Mouse (Mus musculus) spleen, adult 18-20 months (tissue): ENCODE data around the gene Rfx5.
A peak's percentile ranks its signal among the peaks of the same experiment; 100 is the strongest.
"Not testable (repeated sequence)": the region's sequence is repeated elsewhere in the genome, so short reads cannot be mapped to it uniquely, and the experiment has no call there.

Experiments used
- DNase-seq, 2 experiments: peaks; one replicate each; pipeline ENCODE4 v3.0.0; 2022; ENCODE audit warnings: mixed read lengths in 2 of 2

Rfx5 gene

GRCm38 (mm10) chr3:94953764-94954616 lies at the start of gene Rfx5:
TSS of gene Rfx5 (plus strand) at chr3:94954075.
- peak; percentile 84 to 85 for DNase-seq

DNA sequence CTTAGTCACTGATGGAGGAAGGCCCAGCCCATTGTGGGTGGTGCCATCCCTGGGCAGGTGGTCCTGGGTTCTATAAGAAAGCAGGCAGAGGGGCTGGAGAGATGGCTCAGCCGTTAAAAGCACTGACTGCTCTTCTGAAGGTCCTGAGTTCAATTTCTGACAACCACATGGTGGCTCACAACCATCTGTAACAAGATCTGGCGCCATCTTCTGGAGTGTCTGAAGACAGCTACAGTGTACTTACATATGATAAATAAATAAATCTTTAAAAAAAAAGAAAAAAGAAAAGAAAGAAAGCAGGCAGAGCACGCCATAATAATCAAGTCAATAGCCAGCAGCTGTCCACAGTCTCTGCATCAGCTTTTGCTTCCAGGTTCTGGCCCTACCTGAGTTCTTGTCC lies 49.1 kb upstream of the Rfx5 start:
- not testable (repeated sequence) for DNase-seq

GRCm38 (mm10) chr3:94906482-94906881 lies 47.4 kb upstream of the Rfx5 start:
- DNase-seq, result no peak

GRCm38 (mm10) chr3:94911050-94911693 lies 42.7 kb upstream of the Rfx5 start:
- no peak for DNase-seq

DNA sequence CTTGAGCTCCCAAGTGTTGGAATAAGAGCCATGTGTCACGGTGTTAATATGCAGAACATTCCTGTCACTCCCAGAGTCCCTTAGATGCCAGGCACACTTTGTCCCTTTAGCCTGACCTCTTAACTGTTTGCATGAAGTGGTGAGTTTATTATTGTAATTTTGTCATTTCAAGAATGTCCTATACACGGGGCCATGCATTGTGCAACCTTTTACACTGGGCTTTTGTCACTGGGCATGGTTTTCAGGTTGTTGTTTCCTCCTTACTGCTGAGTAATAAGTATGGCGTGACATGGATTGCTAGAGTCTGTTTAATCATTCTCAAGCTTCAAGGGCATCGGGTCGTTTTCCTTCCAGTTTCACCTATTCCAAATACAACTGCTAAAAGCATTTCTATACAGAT lies 40.1 kb upstream of the Rfx5 start:
- no peak for DNase-seq

DNA sequence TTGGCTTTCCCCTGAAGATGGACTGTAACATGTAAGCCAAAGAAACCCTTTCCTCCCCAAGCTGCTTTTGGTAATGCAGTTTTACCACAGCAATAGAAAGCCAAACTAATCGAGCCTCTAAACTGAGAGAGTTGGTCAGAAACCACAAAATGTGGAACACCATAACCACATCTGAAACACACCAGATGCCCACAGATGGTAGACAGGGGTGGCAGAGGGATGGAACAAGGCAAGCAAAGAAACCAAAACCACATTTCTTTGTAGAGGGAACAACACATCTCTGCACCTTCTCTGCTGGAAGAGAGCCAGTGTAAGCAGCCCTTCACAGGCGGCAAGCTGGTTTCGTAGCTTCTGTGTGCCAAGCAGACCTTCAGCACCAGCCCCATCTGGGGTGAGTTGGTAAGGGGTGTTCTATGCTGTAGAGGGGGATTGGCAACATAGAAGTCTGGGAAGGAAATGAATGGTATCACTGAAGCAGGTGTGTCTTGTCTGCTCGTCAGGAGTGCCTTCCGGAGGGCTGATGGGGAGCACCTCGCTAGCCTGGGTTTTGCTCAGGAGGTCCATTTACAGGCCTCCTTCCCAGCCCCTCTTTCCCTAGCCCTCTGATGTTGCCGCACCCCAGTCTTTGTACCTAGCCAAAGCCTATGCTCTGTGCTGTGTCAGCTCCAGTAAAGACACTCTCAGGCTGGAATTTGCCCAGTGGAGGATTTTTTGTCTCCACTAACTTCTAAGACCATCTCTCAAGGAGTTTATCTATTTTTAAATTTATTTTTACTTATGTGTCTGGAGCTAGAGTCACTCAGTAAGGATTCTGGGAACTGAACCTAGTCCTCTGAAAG lies 37.8 kb upstream of the Rfx5 start:
- DNase-seq, result no peak

GRCm38 (mm10) chr3:94917816-94918361 lies 36.0 kb upstream of the Rfx5 start:
- DNase-seq, result no peak

DNA sequence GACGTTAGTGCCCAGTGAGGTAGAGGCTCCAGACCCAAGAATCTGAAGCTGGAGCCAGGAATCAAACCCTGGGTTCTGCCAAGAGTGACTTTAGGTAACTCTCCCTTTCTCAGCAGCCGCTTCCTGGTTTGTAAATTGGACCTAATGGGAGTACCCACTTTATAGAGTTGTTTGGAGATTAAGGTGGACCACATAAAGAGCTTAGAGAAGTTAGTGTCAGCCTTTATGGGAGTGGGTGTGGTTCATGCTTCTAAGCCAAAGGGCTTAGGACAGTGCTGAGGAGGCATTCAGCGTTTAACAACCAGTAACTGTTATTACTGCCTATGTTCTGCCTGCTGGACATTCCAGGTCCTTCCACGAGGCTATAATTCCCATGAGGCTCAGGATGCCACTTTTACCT lies 35.0 kb upstream of the Rfx5 start:
- DNase-seq, result no peak

DNA sequence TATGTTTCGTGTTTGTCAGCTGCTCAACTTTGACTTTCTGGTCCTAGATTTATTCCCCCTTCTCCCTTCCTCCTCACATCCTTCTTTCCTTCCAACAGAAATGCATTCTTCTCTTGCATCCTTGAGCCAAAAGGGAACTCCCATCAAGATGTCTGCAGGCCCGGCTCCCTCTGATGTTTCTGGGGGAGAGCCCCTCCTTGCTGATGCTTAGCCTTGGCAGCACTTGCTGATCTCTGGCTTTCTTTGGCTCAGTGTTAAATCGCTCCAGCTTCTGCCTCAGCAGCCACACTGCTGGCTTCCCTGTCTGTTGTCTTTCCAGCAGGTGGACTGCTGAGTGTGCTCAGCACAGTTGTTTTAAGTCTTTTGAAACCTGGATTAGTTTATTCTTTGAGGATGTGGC lies 32.8 kb upstream of the Rfx5 start:
- no peak for DNase-seq

GRCm38 (mm10) chr3:94922333-94922732 lies 31.5 kb upstream of the Rfx5 start:
- no peak for DNase-seq

DNA sequence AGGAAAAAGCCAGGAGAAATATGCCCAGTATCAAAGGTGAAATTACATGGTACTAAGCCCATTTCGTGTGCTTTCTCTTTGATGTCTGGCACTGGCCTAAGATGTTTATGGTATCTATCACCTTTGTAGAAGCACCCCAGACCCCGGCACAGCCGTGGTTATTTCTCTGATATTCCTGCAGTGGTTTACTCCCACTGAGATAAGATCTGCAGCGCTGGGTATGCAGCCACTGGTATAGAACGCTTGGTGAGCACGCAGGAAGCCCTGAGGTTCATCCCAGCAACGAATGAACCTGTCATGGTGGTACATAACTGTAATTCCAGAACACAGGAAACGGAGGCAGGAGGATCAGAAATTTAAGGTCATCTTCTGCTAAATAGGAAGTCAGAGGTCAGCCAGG lies 29.2 kb upstream of the Rfx5 start:
- no peak for DNase-seq

- DNase-seq, result not testable (repeated sequence)
These were observed 27.6 kb upstream of the Rfx5 start for GRCm38 (mm10) chr3:94926301-94926736.

DNA sequence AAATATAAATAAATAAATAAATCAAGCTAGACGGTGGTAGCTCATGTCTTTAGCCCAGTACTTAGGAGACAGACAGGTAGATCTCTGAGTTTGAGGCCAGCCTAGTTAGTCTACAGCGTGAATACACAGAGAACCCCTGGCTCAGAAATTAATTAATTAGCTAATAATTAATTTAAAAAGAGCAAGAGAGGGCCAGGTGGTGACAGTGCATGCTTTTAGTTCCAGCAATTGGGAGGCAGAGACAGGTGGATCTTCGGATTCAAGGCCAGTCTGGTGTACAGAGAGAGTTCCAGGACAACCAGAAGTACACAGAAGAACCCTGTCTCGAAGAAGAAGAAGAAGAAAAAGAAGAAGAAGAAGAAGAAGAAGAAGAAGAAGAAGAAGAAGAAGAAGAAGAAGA lies 24.9 kb upstream of the Rfx5 start:
- DNase-seq, result not testable (repeated sequence)

DNA sequence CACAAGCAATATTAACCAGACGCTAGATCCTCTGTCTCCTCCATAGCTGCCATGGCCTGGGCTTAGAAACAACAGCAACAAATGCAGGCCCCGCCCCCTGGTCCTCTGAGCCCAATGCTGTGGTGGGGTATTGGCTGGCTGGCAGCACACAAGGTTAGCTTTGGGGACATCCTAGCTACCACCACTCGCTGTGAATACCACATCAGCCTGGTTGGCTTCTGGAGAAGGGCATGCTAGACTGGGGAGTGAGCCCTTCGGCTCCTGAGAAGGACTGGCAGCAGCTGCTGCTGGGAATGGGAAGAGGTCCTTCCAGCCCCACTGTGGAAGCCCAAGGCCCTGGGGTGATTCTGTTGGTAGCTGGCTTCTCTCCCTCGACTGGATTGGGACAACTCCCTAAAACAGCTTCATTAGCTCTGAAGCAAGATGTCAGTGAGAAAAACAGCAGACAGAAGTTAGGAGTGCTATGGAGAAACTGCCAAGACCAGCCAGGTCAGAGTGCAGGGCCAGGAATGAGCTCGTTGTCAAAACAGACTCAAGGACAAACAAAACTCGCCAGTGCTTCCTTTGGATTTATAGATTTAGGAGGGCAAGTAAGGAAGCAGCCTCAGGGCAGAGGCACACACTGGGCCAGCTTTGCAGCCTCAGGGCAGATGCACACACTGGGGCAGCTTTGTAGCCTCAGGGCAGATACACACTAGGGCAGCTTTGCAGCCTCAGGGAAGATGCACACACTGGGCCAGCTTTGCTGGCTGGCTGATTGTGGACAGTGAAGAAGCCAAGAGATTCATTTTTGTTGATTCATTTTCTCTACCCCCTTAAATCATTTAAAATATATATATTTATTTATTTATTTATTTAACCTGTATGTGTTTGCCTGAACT lies 23.2 kb upstream of the Rfx5 start:
- DNase-seq, result not testable (repeated sequence)

DNA sequence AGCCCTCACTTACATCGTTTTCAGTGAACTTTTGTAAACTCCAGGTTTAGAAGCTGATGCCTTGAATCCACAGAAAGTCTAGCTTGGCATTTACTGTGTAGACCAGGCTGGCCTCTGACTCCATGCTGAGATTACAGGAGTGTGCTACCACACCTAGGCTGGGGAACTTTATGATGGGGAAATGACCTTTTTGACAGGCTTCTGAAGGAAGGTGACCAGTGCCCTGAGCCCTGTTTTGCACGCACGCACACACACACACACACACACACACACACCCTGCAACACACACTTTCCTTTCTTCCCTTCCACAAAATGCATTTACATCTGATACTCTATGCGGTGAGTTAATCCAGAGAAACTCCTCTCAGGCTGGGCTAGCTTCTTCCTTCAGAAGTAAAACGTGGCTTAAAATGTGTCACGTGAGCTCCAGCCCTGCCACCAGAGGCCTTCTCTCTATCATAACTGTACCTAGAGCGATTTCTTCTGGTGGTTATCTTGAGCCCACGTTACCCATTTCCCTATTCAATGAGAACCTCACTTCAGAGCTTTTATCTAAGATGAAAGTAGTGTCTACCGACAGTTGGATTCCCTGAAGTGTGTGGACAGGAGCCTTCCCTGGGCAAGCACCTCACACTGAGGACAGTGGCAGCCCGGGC lies 22.3 kb upstream of the Rfx5 start:
- DNase-seq, result not testable (repeated sequence)

DNA sequence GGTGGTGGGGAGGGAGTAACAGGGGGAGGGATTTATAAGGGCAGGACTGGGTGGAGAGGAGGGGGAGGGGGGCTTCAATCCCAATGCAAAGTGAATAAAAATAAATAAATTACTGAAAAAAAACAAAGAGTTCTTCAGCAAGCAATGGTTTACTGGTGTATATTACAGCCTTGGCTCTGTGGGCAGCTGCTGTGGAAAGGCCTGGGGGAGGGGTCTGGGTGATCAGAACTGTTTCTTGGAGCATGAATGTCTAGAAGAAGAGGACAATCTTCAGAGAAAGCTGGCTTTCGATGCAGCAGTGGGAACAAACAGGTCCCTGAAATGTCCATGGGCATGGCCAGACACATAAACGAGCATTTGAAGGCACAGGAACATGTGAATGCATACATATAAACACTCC lies 21.6 kb upstream of the Rfx5 start:
- DNase-seq, result not testable (repeated sequence)

GRCm38 (mm10) chr3:94932809-94933564 lies 20.9 kb upstream of the Rfx5 start, which contains the start of gene Selenbp1:
TSS of gene Selenbp1 (plus strand) at chr3:94933056.
- DNase-seq, result peak; percentile 48 to 51

GRCm38 (mm10) chr3:94933604-94934003 lies 20.3 kb upstream of the Rfx5 start:
- not testable (repeated sequence) for DNase-seq

- DNase-seq, result not testable (repeated sequence)
These were observed 19.3 kb upstream of the Rfx5 start for GRCm38 (mm10) chr3:94934564-94934963.

DNA sequence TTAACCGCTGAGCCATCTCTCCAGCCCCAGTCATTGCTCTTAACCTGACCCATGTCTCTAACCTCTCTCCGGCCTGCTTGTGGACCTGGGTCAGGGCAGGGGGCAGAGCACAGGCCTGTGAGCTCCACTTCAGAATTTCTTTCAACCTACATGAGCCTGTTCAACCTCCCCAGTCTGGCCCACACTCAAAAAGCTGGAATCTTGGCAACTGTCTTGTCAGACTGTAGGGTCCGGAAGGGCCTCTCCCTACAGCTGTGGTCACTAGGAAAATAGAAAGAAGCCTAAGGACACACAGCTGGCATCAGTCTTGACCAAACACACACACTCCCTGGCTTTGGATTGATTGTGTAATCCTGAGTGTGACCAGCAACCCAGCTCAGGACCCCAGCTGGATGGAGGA lies 18.5 kb upstream of the Rfx5 start:
- not testable (repeated sequence) for DNase-seq
